8 mouse cellular contexts compared by ENCODE assay signal in genomic region chr3:81017385-81018051, GRCm38 (mm10). TPM values are rescaled to one million over a fixed set of nuclear protein-coding genes. Genes with fewer than 3 reads are reported as not detected.
DNase-seq lines count a peak whose midpoint lies in the region; ATAC-seq and TF ChIP-seq lines count a peak whose summit lies in the region.
"Had no signal": no experiment of that assay in that cellular context is flagged by ENCODE, and none has a peak within 500 bp of the region (broad histone marks: within the 10 kb centered on the region; RNA-seq: fewer than 3 reads in every experiment).

No protein-coding gene starts in this region.

- H3K4me2 ChIP-seq in kidney, embryonic 16.5 days (replicated peaks; ENCODE audit: low read depth, low read length) = no peak overlapping the region
- H3K4me2 ChIP-seq: liver, embryonic 15.5 days had no signal

- no peak overlapping the region for H3K9ac ChIP-seq in kidney, embryonic 16.5 days (replicated peaks; ENCODE audit: low read length)
- H3K9ac ChIP-seq: liver, embryonic 15.5 days had no signal

- no peak overlapping the region for H3K4me3 ChIP-seq in kidney, embryonic 16.5 days (ENCODE audit: low read length)
- no peak overlapping the region for H3K4me3 ChIP-seq in small intestine, adult 2 months (ENCODE audit: low read depth, low read length)
- H3K4me3 ChIP-seq: liver, embryonic 15.5 days had no signal

- ATAC-seq in kidney, embryonic 16.5 days (ENCODE audit: low FRiP score, low TSS enrichment) = peak; percentile 89
- ATAC-seq in frontal cortex, adult (ENCODE audit: low TSS enrichment) = no peak

- no peaks in the 10 kb centered on the region for H3K36me3 ChIP-seq in kidney, embryonic 16.5 days (ENCODE audit: insufficient read depth, low read length)
- H3K36me3 ChIP-seq in small intestine, adult 2 months (ENCODE audit: control insufficient read depth, insufficient read depth, low read length) = no peaks in the 10 kb centered on the region
- H3K36me3 ChIP-seq: liver, embryonic 15.5 days had no signal

- WGBS in kidney, embryonic 16.5 days = 68% methylated on average over 5 of the region's 5 CpGs
- 42% methylated on average over 5 of the region's 5 CpGs for WGBS in small intestine, adult 2 months

- no peaks in the 10 kb centered on the region for H3K4me1 ChIP-seq in kidney, embryonic 16.5 days (ENCODE audit: insufficient read depth, low read length)
- H3K4me1 ChIP-seq in small intestine, adult 2 months (ENCODE audit: control insufficient read depth, insufficient read depth, insufficient read length, low read length) = peaks cover 19% of the 10 kb centered on the region
- H3K4me1 ChIP-seq: liver, embryonic 15.5 days had no signal

- no peak for TF ChIP-seq POLR2A in small intestine, adult 2 months (IDR thresholded peaks at IDR 0.05; ENCODE audit: low read depth, low read length)

- no peaks in the 10 kb centered on the region for H3K27me3 ChIP-seq in kidney, embryonic 16.5 days (ENCODE audit: insufficient read depth, low read length)
- no peaks in the 10 kb centered on the region for H3K27me3 ChIP-seq in small intestine, adult 2 months (ENCODE audit: control insufficient read depth, insufficient read depth, low read length)
- H3K27me3 ChIP-seq: liver, embryonic 15.5 days had no signal

- DNase-seq in urinary bladder, adult 18-20 months (ENCODE audit: low spot score in 2 of 2) = peak; percentile 51 to 71
- no peak for DNase-seq in urinary bladder, postnatal 10 days (ENCODE audit: low spot score)
- peak; percentile 3 to 9 for DNase-seq in gastrocnemius, adult 8-10 months (ENCODE audit: low spot score in 2 of 2)
- DNase-seq in layer of hippocampus, adult 11-12 months (ENCODE audit: low spot score) = no peak

- no peaks in the 10 kb centered on the region for H3K9me3 ChIP-seq in kidney, embryonic 16.5 days (ENCODE audit: low read length)
- H3K9me3 ChIP-seq: liver, embryonic 15.5 days had no signal

- H3K27ac ChIP-seq in kidney, embryonic 16.5 days (ENCODE audit: low read length) = no peak overlapping the region
- H3K27ac ChIP-seq in small intestine, adult 2 months (ENCODE audit: insufficient read depth, low read depth, low read length) = peak overlapping the region; percentile 83
- H3K27ac ChIP-seq: liver, embryonic 15.5 days had no signal

- no peak for TF ChIP-seq CTCF in small intestine, adult 2 months (IDR thresholded peaks at IDR 0.05; ENCODE audit: extremely low read depth, insufficient read length, insufficient replicate concordance, low read depth, low read length)

RNA-seq across cellular contexts. Expression of gene Pdgfc, which starts 18.7 kb away (rescaled TPM):
- 1 to 10 TPM; 1.1 to 2.1 (median 2.0) TPM for total RNA-seq in gastrocnemius, adult 8-10 months (2022)
- 28.1 and 30.8 TPM in 2 replicates for polyA plus RNA-seq in kidney, embryonic 16.5 days (2015; fragmentation: Nextera tagmentation; extraction: Ambion mirVana)
- 2.3 and 2.5 TPM in 2 replicates for polyA plus RNA-seq in small intestine, adult 2 months (2012; rRNA removed)

Comparison
In these comparisons a context has a peak if more than half of its experiments do, and no peak if none do; other contexts are left out.
1. DNase-seq: peak in urinary bladder, adult 18-20 months (2 of 2) and gastrocnemius, adult 8-10 months (2 of 2); none in urinary bladder, postnatal 10 days (single experiment) and layer of hippocampus, adult 11-12 months (single experiment).